Mouse (Mus musculus): ENCODE measurements around the gene Sema3e.

Gene Sema3e

GRCm38 (mm10) chr5:14198344-14199040 lies 173.4 kb downstream of the Sema3e start:
- DNase-seq (ENCODE audit: low read depth in 1 of 2, low spot score in 2 of 2) = no peak

DNA sequence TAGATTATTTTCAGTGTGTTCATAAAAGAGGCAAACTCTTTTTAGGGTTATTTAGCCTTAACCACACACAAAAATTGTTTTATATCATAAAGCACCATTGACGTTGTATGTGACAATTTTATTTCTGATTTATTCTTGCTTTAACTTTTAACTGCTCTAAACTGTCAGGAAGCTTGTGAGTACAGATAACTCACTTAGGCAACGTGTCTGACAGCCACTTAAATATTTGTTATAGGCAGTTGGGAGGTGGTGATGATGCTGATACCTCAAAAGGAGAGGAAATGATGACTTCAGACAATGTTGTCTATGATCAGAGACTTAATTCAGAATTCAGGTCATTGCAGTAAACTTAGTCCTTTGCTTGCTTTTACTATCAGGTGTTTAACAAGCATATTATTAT lies 181.7 kb downstream of the Sema3e start:
- no peak for DNase-seq (ENCODE audit: low read depth in 1 of 2, low spot score in 2 of 2)

DNA sequence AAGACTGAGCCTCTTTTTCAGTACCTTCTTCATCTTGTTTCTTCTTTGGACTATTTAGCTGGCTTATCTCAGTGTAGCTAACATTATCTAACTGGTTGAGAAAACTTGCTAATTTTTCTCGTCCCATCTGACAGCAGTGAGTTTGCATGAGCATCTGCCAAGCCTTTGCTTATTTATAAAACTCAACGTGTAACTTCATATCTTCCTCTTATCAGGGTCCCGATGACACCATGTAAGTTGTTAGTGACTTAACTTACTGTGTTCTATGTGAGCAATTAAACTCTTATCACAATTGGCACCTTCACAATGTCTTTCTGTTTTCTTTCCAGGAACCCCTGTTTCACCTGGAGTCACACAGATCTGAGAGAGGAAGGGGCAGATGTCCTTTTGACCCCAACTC lies 184.9 kb downstream of the Sema3e start:
- no peak for DNase-seq (ENCODE audit: low read depth in 1 of 2, low spot score in 2 of 2)

DNA sequence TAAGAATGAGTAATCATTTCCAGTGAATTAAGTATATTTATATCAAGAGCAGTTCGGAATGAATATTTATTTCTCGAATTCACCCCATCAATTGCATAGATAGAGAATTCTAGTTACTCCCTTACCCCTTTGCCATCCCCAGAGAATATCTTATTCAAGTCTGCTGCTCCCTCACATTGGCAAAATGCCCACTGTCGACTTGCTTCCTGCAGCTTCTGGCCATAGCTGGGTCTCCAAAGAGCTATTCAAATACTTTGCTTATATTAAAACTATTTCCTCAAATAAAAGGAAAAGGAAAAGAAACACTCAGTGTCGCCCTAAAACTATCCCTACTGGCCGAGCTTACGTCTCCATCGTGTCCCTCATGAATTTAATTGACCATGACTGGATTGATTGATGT lies 191.1 kb downstream of the Sema3e start:
- DNase-seq (ENCODE audit: low read depth in 1 of 2, low spot score in 2 of 2) = no peak

DNA sequence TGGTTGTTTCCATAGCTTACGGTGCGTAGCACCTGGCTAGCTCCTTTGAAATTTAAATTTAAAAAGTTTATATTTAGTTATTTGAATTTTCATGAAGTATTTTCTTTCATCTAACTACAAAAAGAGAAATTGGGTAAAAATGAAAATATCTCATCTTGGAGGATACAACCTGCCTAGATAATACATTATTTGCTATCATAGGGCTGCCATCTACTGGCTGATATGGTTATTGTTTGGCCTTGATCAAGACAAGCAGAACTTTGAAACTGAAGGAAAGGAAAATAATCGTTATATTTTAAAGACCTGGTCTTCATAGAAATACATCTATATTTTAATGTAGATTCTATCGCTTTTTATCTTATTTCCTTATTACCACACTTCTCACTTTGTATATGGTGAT lies 193.6 kb downstream of the Sema3e start:
- DNase-seq (ENCODE audit: low read depth in 1 of 2, low spot score in 2 of 2) = no peak

DNA sequence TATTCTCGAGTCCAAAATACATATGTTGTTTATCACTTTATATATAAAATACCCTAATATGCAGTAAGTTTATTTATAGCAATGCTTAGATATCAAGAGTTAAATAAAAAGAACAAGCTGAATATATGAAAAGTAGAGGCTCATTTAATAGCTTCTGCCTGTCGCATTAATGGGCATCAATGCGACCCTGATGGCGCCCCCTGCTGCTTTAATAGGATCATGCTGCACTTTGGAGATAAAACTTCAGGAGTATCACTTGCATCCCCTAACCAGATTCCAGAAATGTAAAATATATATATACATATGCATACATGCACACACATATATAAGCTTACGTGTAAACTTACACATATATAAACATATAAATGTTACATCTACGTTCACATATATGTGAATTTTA lies 199.4 kb downstream of the Sema3e start:
- no peak for DNase-seq (ENCODE audit: low read depth in 1 of 2, low spot score in 2 of 2)

- DNase-seq (ENCODE audit: low read depth in 1 of 2, low spot score in 2 of 2) = no peak
These were observed 206.0 kb downstream of the Sema3e start for GRCm38 (mm10) chr5:14231027-14231426.

- no peak for DNase-seq (ENCODE audit: low read depth in 1 of 2, low spot score in 2 of 2)
These were observed 227.5 kb downstream of the Sema3e start for GRCm38 (mm10) chr5:14252583-14252982.

DNA sequence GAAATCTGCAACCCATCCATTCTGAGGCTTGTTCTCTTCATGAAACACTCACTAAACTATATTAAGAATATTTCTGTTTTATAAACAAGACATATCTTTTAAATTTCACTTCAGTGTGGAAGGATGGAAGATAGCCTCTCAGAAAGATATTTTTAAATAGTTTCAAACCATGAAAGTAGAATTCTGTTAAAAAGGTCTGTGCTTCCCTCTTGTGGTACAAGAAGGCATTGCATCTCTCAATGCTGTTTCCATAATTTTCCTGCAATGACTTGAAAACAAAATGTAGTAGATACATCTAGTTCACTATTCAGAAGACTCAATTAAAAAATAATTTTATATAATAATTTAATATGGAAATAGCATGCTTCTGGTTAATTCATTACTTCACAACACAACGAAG lies 228.3 kb downstream of the Sema3e start:
- DNase-seq (ENCODE audit: low read depth in 1 of 2, low spot score in 2 of 2) = no peak

DNA sequence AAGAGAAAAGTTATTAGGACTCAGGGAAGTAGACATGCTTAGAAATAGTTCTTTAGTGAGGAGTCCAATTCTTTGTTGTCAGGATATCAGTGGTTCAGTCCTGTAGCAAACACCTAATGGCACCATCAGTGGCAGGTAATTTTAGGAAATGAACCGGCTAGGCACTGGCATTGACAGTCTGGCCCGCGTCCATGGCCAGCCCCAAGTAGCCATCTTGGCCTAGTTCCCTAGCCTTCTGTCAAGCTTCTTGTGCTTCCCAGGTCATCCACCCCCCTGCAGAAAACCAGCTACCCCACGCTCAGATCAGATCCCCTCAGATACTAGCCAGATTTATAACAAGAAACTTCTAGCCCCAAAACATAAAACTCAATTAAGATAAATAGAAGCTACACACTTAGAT lies 235.1 kb downstream of the Sema3e start:
- DNase-seq (ENCODE audit: low read depth in 1 of 2, low spot score in 2 of 2) = no peak

GRCm38 (mm10) chr5:14267400-14267799 lies 242.3 kb downstream of the Sema3e start:
- DNase-seq (ENCODE audit: low read depth in 1 of 2, low spot score in 2 of 2) = no peak

Data from monocyte, adult 2 months (primary cell).